Mouse (Mus musculus) bone marrow, adult 2 months (tissue): ENCODE measurements around the gene Taf1c. TPM values are rescaled to one million over a fixed set of nuclear protein-coding genes. Genes with fewer than 3 reads are reported as not detected.

ENCODE experiments used
- H3K27ac ChIP-seq: fragments of 200-500 bp; 2 replicates; pipeline ENCODE4 v1.5.1; 2012; ENCODE audit warnings: low read depth, mild to moderate bottlenecking, control low read depth, inconsistent platforms, low read length; ENCODE audit not compliant: control insufficient read depth, poor library complexity, insufficient read depth
- H3K4me1 ChIP-seq: fragments of 200-500 bp; 2 replicates; pipeline ENCODE4 v1.6.1; 2011; ENCODE audit warnings: low read length; ENCODE audit not compliant: control insufficient read depth, insufficient read depth
- H3K4me3 ChIP-seq: fragments of 200-500 bp; replicated peaks from 2 replicates; pipeline ENCODE3; 2011; ENCODE audit warnings: mild to moderate bottlenecking, low read depth, low read length, control low read depth; ENCODE audit not compliant: control insufficient read depth
- CTCF ChIP-seq: fragments of 200-500 bp; IDR thresholded peaks from 2 replicates; pipeline ENCODE4 v1.5.1; 2011; ENCODE audit warnings: low read length, control low read depth; ENCODE audit not compliant: control insufficient read depth, insufficient read depth
- POLR2A ChIP-seq: fragments of 200-500 bp; IDR thresholded peaks from 2 replicates; pipeline ENCODE4 v1.6.1; 2011; ENCODE audit warnings: low read depth, mild to moderate bottlenecking, control low read depth, low read length, borderline replicate concordance; ENCODE audit not compliant: control insufficient read depth
- WGBS: fragments of 180-500 bp; shearing (Covaris S2); methylation state at CpG from one replicate; pipeline ENCODE4 v1.1.7; 2018; 5-methylcytosine and 5-hydroxymethylcytosine counted together
- polyA plus RNA-seq: library from polyadenylated mRNA; stranded (reverse); fragments of >200 nt; gene quantifications from 2 replicates; pipeline ENCODE4 v1.2.4, GENCODE M21; 2011; ENCODE audit warnings: low replicate concordance; ENCODE audit not compliant: missing spikeins, insufficient read depth, insufficient read length

Taf1c gene
- polyA plus RNA-seq, 1 experiment, result 17.6 TPM

- H3K27ac ChIP-seq, result no peak overlapping the region
- WGBS, result 91% methylated on average over 11 of the region's 11 CpGs
- TF ChIP-seq POLR2A (no peak), CTCF (no peak)
- no peak overlapping the region for H3K4me3 ChIP-seq
- H3K4me1 ChIP-seq, result no peaks in the 10 kb centered on the region; the same call in 1 of the 2 replicates
Observed at GRCm38 (mm10) chr8:119566367-119566766, 38.7 kb downstream of the Taf1c start.

- Histone ChIP-seq H3K4me3 (no peak overlapping the region), H3K4me1 (no peaks in the 10 kb centered on the region; the same call in 1 of the 2 replicates), H3K27ac (peak overlapping the region; percentile 79)
- 77% methylated on average over 14 of the region's 14 CpGs for WGBS
- TF ChIP-seq POLR2A (no peak), CTCF (no peak)
Observed at GRCm38 (mm10) chr8:119563849-119564251, 41.2 kb downstream of the Taf1c start.

- TF ChIP-seq CTCF, result no peak
- WGBS, result 86% methylated on average over 6 of the region's 6 CpGs
- Histone ChIP-seq H3K27ac (no peak overlapping the region), H3K4me1 (no peaks in the 10 kb centered on the region; the same call in 1 of the 2 replicates), H3K4me3 (no peak overlapping the region)
Observed at GRCm38 (mm10) chr8:119559402-119559720, 45.7 kb downstream of the Taf1c start.

GRCm38 (mm10) chr8:119558603-119559401 is 46.2 kb downstream of the Taf1c start, which contains the start of gene Mbtps1:
Mbtps1 (minus strand) TSS chr8:119558735.
- WGBS, result 3% methylated on average over 62 of the region's 63 CpGs
- TF ChIP-seq POLR2A, result 0 out of 2 replicates have a peak, but pooled peaks have one; percentile 44
- no peak for TF ChIP-seq CTCF
- Histone ChIP-seq H3K4me1 (no peaks in the 10 kb centered on the region; the same call in 1 of the 2 replicates), H3K4me3 (peak within 1 kb of the TSS; percentile 99), H3K27ac (peak within 1 kb of the TSS; percentile 98)

- WGBS, result under 1% methylated on average over 55 of the region's 55 CpGs
- 0 out of 2 replicates have a peak, but pooled peaks have one; percentile 33 for TF ChIP-seq POLR2A
- no peak for TF ChIP-seq CTCF
- peak overlapping the region; percentile 98 for H3K27ac ChIP-seq
Observed at GRCm38 (mm10) chr8:119557821-119558602, 47.0 kb downstream of the Taf1c start.

GRCm38 (mm10) chr8:119557132-119557531 is 47.9 kb downstream of the Taf1c start:
- Histone ChIP-seq H3K4me1 (peaks cover 1% of the 10 kb centered on the region; the same call in 1 of the 2 replicates), H3K4me3 (peak overlapping the region; percentile 25), H3K27ac (no peak overlapping the region)
- TF ChIP-seq POLR2A (no peak), CTCF (no peak)
- 39% methylated on average over 9 of the region's 9 CpGs for WGBS

More at GRCm38 (mm10) chr8:119557821-119558602, 47.0 kb downstream of the Taf1c start:
- peak overlapping the region; percentile 99 for H3K4me3 ChIP-seq
- H3K4me1 ChIP-seq, result peaks cover 1% of the 10 kb centered on the region; the same call in 1 of the 2 replicates

GRCm38 (mm10) chr8:119555861-119556260 is 49.2 kb downstream of the Taf1c start:
- Histone ChIP-seq H3K27ac (no peak overlapping the region), H3K4me1 (peaks cover 1% of the 10 kb centered on the region; the same call in 1 of the 2 replicates), H3K4me3 (no peak overlapping the region)
- WGBS, result 86% methylated on average over 6 of the region's 6 CpGs
- no peak for TF ChIP-seq CTCF
- TF ChIP-seq POLR2A, result no peak

- Histone ChIP-seq H3K4me3 (no peak overlapping the region), H3K27ac (no peak overlapping the region), H3K4me1 (peaks cover 1% of the 10 kb centered on the region; the same call in 1 of the 2 replicates)
- TF ChIP-seq POLR2A (no peak), CTCF (no peak)
- 66% methylated on average over 2 of the region's 2 CpGs for WGBS
Observed at GRCm38 (mm10) chr8:119552967-119553366, 52.1 kb downstream of the Taf1c start.
